Mouse (Mus musculus): Measurements from ENCODE around the gene Agpat4. TPM values are rescaled to one million over a fixed set of nuclear protein-coding genes. Genes with fewer than 3 reads are reported as not detected.

The Agpat4 gene
- polyA plus RNA-seq, 1 experiment from 2014 or later, result 16.1 TPM

DNA sequence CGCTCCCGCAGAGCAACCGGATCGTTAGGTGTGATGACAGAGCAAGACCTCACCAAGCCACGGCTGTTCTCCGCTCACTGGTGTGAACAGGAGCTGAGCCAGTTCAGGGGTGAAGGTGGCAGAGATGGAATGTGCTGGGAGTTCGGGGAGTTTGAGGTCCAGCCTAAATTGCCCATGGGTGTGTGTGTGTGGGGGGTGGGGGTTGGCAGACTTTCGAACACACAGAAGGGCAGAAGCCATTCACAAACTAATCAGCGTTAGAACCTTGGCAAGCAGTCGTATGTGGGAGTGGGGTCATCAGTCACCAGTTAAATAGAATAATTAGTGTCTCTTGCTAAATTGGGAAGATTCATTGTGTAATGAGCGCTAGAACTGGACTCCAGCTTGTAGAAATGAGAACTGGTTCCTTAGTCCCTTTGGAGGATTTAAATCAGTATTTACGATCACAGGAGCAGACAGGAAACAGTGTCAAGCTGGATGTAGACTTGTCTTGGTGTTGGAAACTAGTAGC, 50.9 kb downstream of the Agpat4 start:
- no peak for ATAC-seq
- no peak overlapping the region for H3K4me2 ChIP-seq (ENCODE audit: low read length)
- H3K4me3 ChIP-seq (ENCODE audit: low read depth, low read length), result no peak overlapping the region
- H3K9me3 ChIP-seq (replicated peaks; ENCODE audit: control insufficient read depth, low read length), result no peaks in the 10 kb centered on the region
- no peak overlapping the region for H3K27ac ChIP-seq (ENCODE audit: low read depth, low read length)
- peaks cover 19% of the 10 kb centered on the region for H3K4me1 ChIP-seq (ENCODE audit: control insufficient read depth, insufficient read depth, low read length)
- no peaks in the 10 kb centered on the region for H3K36me3 ChIP-seq (ENCODE audit: control insufficient read depth, insufficient read depth, low read length)
- WGBS, result 50% methylated on average over 12 of the region's 12 CpGs
- peak; percentile 29 for DNase-seq (ENCODE audit: low spot score)
- H3K27me3 ChIP-seq (replicated peaks; ENCODE audit: control insufficient read depth, insufficient read depth, low read length), result no peaks in the 10 kb centered on the region
- H3K9ac ChIP-seq (ENCODE audit: low read length), result no peak overlapping the region

DNA sequence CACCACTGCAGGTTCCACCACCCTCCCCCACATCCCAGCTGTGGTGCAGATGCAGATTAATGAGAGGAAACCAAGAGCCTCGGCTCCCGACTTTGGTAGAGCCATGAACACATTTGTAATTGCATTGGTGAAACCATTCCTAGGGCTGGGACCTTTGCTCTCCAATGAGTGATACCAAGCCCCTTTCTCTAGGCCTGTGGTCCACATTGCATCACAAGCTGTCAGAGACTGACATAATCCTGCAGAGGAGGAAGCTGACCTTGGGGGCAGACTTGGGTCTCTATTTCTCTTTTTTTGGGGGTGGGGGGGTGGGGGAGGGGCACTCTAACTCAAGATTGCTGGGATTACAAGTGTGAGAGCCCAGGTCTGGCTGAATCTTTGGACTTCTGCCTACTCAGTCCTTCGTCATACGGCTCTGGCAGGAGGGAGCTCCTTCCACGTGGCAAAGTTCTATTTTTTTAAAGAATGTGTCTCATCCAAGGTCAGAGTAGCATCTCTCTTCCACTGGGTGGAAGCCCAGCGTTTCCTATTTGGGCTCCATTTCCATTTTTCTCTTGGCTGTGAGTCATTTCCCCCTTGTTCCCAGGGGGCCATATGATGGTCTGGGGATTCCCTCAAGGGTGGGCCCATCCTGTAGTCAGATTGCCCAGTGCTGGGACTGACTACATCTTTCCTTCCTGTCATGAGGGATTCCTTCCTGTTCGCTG, 52.4 kb downstream of the Agpat4 start:
- Histone ChIP-seq H3K27me3 (replicated peaks; ENCODE audit: control insufficient read depth, insufficient read depth, low read length) (no peaks in the 10 kb centered on the region), H3K9me3 (replicated peaks; ENCODE audit: control insufficient read depth, low read length) (no peaks in the 10 kb centered on the region), H3K4me2 (ENCODE audit: low read length) (no peak overlapping the region), H3K36me3 (ENCODE audit: control insufficient read depth, insufficient read depth, low read length) (no peaks in the 10 kb centered on the region), H3K4me3 (ENCODE audit: low read depth, low read length) (no peak overlapping the region), H3K27ac (ENCODE audit: low read depth, low read length) (no peak overlapping the region), H3K9ac (ENCODE audit: low read length) (no peak overlapping the region), H3K4me1 (ENCODE audit: control insufficient read depth, insufficient read depth, low read length) (peaks cover 19% of the 10 kb centered on the region)
- no peak for DNase-seq (ENCODE audit: low spot score)
- 78% methylated on average over 7 of the region's 7 CpGs for WGBS
- ATAC-seq, result no peak

DNA sequence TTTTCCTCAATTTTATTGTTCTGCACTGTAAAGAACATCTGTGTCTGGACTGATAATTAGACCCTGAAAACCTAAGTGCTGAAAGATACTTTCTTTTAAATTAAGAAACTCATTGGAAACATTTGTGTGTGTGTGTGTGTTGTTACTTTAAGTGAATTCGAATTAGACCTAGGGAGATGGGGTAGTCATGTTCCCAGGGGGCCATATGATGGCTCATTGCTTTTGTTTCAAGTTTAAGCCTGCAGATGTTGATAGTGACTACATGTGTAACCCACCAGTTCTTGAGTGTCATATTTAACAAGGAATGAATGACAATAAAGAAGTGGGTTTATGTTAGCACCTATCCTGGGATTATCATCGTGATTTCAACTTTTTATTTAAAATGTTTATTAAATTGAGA, 53.2 kb downstream of the Agpat4 start:
- ATAC-seq (no peak), DNase-seq (ENCODE audit: low spot score) (no peak)
- H3K9ac ChIP-seq (ENCODE audit: low read length), result no peak overlapping the region

DNA sequence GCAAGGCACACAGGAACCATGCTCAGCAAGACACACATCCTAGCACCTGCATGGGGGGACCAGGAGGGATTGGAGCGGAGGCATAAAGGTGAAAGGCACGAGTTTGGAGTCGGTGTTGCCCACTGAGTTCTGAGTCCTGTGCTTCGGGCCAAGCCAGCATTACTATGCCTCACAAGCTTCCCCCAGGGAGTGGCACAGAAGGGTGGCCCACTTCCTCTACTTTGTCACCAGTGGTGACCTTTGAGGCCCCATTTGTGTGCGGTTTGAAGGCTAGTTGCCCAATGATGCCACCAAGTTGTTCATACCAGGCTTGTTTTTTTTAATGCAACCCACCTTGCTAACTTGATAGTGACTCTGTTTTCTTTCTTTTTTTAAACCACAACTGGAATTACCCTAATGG, 55.7 kb downstream of the Agpat4 start:
- Histone ChIP-seq H3K27ac (ENCODE audit: low read depth, low read length) (no peak overlapping the region), H3K36me3 (ENCODE audit: control insufficient read depth, insufficient read depth, low read length) (no peaks in the 10 kb centered on the region), H3K4me2 (ENCODE audit: low read length) (no peak overlapping the region), H3K4me3 (ENCODE audit: low read depth, low read length) (no peak overlapping the region), H3K9ac (ENCODE audit: low read length) (no peak overlapping the region), H3K9me3 (replicated peaks; ENCODE audit: control insufficient read depth, low read length) (no peaks in the 10 kb centered on the region), H3K4me1 (ENCODE audit: control insufficient read depth, insufficient read depth, low read length) (peaks cover 7% of the 10 kb centered on the region), H3K27me3 (replicated peaks; ENCODE audit: control insufficient read depth, insufficient read depth, low read length) (no peaks in the 10 kb centered on the region)
- 95% methylated on average over 5 of the region's 5 CpGs for WGBS
- no peak for ATAC-seq
- no peak for DNase-seq (ENCODE audit: low spot score)

More for the DNA sequence above, 53.2 kb downstream of the Agpat4 start:
- peaks cover 19% of the 10 kb centered on the region for H3K4me1 ChIP-seq (ENCODE audit: control insufficient read depth, insufficient read depth, low read length)
- 87% methylated on average over 2 of the region's 2 CpGs for WGBS
- H3K9me3 ChIP-seq (replicated peaks; ENCODE audit: control insufficient read depth, low read length), result no peaks in the 10 kb centered on the region
- no peaks in the 10 kb centered on the region for H3K27me3 ChIP-seq (replicated peaks; ENCODE audit: control insufficient read depth, insufficient read depth, low read length)
- H3K27ac ChIP-seq (ENCODE audit: low read depth, low read length), result no peak overlapping the region
- H3K4me3 ChIP-seq (ENCODE audit: low read depth, low read length), result no peak overlapping the region
- H3K4me2 ChIP-seq (ENCODE audit: low read length), result no peak overlapping the region
- H3K36me3 ChIP-seq (ENCODE audit: control insufficient read depth, insufficient read depth, low read length), result no peaks in the 10 kb centered on the region

GRCm38 (mm10) chr17:12174896-12175295, 56.4 kb downstream of the Agpat4 start:
- DNase-seq (ENCODE audit: low spot score) (peak; percentile 55), ATAC-seq (peak; percentile 77)
- H3K9me3 ChIP-seq (replicated peaks; ENCODE audit: control insufficient read depth, low read length), result no peaks in the 10 kb centered on the region
- H3K9ac ChIP-seq (ENCODE audit: low read length), result no peak overlapping the region
- no peaks in the 10 kb centered on the region for H3K36me3 ChIP-seq (ENCODE audit: control insufficient read depth, insufficient read depth, low read length)
- WGBS, result 55% methylated on average over 7 of the region's 7 CpGs
- no peak overlapping the region for H3K4me3 ChIP-seq (ENCODE audit: low read depth, low read length)
- no peak overlapping the region for H3K4me2 ChIP-seq (ENCODE audit: low read length)
- H3K4me1 ChIP-seq (ENCODE audit: control insufficient read depth, insufficient read depth, low read length), result peaks cover 3% of the 10 kb centered on the region; the same call in 1 of the 2 replicates
- no peaks in the 10 kb centered on the region for H3K27me3 ChIP-seq (replicated peaks; ENCODE audit: control insufficient read depth, insufficient read depth, low read length)
- H3K27ac ChIP-seq (ENCODE audit: low read depth, low read length), result no peak overlapping the region

DNA sequence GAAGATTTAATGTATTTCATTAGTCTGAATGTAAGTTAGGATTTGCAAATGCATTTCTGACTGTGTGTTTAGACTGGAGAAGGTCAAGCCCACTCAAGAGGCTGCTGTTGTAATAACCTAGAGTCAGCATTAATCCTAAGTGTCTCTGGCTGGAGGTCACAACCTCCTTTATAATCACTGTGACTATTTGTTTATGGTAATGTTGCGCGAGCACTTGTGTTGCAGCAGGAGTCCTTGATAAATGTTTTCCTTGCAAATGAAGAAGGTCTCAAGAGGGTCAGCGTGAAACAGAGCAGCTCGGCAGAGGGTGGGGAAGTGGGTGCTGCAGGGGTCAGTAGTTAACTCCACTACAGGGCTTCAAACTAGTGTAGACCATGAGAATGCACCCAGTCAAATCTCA, 57.1 kb downstream of the Agpat4 start:
- 86% methylated on average over 4 of the region's 4 CpGs for WGBS
- ATAC-seq (no peak), DNase-seq (ENCODE audit: low spot score) (no peak)
- no peaks in the 10 kb centered on the region for H3K27me3 ChIP-seq (replicated peaks; ENCODE audit: control insufficient read depth, insufficient read depth, low read length)
- no peak overlapping the region for H3K27ac ChIP-seq (ENCODE audit: low read depth, low read length)
- no peak overlapping the region for H3K4me2 ChIP-seq (ENCODE audit: low read length)
- no peaks in the 10 kb centered on the region; the same call in 1 of the 2 replicates for H3K4me1 ChIP-seq (ENCODE audit: control insufficient read depth, insufficient read depth, low read length)
- no peak overlapping the region for H3K4me3 ChIP-seq (ENCODE audit: low read depth, low read length)
- no peaks in the 10 kb centered on the region for H3K9me3 ChIP-seq (replicated peaks; ENCODE audit: control insufficient read depth, low read length)
- H3K36me3 ChIP-seq (ENCODE audit: control insufficient read depth, insufficient read depth, low read length), result no peaks in the 10 kb centered on the region
- H3K9ac ChIP-seq (ENCODE audit: low read length), result no peak overlapping the region

GRCm38 (mm10) chr17:12179339-12179738, 60.8 kb downstream of the Agpat4 start:
- 87% methylated on average over 7 of the region's 7 CpGs for WGBS
- no peak overlapping the region for H3K9ac ChIP-seq (ENCODE audit: low read length)
- no peak overlapping the region for H3K27ac ChIP-seq (ENCODE audit: low read depth, low read length)
- no peaks in the 10 kb centered on the region; the same call in 1 of the 2 replicates for H3K4me1 ChIP-seq (ENCODE audit: control insufficient read depth, insufficient read depth, low read length)
- no peaks in the 10 kb centered on the region for H3K27me3 ChIP-seq (replicated peaks; ENCODE audit: control insufficient read depth, insufficient read depth, low read length)
- no peaks in the 10 kb centered on the region for H3K9me3 ChIP-seq (replicated peaks; ENCODE audit: control insufficient read depth, low read length)
- no peak overlapping the region for H3K4me3 ChIP-seq (ENCODE audit: low read depth, low read length)
- H3K36me3 ChIP-seq (ENCODE audit: control insufficient read depth, insufficient read depth, low read length), result no peaks in the 10 kb centered on the region
- DNase-seq (ENCODE audit: low spot score) (no peak), ATAC-seq (no peak)
- no peak overlapping the region for H3K4me2 ChIP-seq (ENCODE audit: low read length)

DNA sequence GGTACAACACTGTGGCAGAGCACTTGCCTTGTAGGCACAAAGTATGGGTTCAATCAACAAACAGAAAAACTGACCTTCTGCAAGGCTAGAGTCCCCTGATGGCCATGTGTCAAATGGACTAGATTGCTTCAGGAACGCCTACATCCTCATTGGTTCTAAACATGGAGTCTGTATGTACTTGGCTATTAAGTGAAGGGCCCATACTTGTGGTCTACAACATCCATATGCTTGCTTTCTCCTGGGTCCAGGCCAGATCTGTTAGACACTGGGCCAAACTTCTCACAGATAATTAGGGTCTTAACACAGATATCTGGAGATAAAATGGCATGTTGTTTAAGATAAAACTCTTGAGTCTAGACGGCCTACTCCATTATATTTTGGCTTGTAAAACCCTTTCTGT, 61.3 kb downstream of the Agpat4 start:
- Histone ChIP-seq H3K9me3 (replicated peaks; ENCODE audit: control insufficient read depth, low read length) (no peaks in the 10 kb centered on the region), H3K4me1 (ENCODE audit: control insufficient read depth, insufficient read depth, low read length) (no peaks in the 10 kb centered on the region; the same call in 1 of the 2 replicates), H3K27me3 (replicated peaks; ENCODE audit: control insufficient read depth, insufficient read depth, low read length) (no peaks in the 10 kb centered on the region), H3K27ac (ENCODE audit: low read depth, low read length) (no peak overlapping the region), H3K4me3 (ENCODE audit: low read depth, low read length) (no peak overlapping the region), H3K4me2 (ENCODE audit: low read length) (no peak overlapping the region), H3K36me3 (ENCODE audit: control insufficient read depth, insufficient read depth, low read length) (no peaks in the 10 kb centered on the region), H3K9ac (ENCODE audit: low read length) (no peak overlapping the region)
- ATAC-seq (no peak), DNase-seq (ENCODE audit: low spot score) (peak; percentile 34)
- 79% methylated on average over 2 of the region's 2 CpGs for WGBS

DNA sequence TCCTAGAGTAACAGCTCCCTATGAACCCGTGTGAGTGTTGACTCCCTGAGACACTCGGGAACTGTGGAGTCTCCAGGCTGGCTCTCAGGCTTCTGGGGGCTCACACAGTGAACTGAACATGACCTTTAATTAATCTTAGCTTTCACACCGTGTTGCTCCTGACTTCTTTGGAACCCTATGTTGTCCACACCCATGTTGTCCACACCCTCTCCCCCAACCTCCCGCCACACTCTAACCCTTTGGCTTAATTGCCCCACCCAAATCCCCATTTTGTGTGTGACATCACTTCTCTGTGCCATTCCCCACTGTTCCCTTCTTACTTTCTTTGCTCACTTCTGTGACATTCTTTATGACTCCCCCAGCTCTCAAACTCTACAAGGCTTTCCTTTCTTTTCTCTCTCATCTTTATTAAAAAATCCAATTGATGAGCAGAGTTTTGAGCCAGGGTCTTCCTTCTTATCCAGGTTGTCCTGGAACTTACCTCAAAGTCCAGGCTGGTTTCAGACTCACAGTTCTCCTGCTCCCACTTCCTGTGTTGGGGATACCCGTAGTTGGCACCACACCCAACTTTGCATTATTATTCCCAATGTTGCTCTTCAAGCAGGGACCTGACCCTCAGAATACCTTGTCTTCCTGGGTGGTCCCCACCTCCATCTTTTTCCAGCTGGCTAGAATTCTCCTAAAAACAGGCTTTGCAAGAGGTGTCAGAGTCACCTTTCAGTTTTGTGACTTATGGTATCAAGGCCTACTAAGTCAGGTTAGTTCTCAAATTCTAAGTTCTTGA, 64.4 kb downstream of the Agpat4 start:
- Histone ChIP-seq H3K4me2 (ENCODE audit: low read length) (no peak overlapping the region), H3K9me3 (replicated peaks; ENCODE audit: control insufficient read depth, low read length) (no peaks in the 10 kb centered on the region), H3K4me3 (ENCODE audit: low read depth, low read length) (no peak overlapping the region), H3K27ac (ENCODE audit: low read depth, low read length) (no peak overlapping the region), H3K4me1 (ENCODE audit: control insufficient read depth, insufficient read depth, low read length) (peaks cover 2% of the 10 kb centered on the region; the same call in 1 of the 2 replicates), H3K36me3 (ENCODE audit: control insufficient read depth, insufficient read depth, low read length) (no peaks in the 10 kb centered on the region), H3K9ac (ENCODE audit: low read length) (no peak overlapping the region), H3K27me3 (replicated peaks; ENCODE audit: control insufficient read depth, insufficient read depth, low read length) (no peaks in the 10 kb centered on the region)
- no peak for DNase-seq (ENCODE audit: low spot score)
- WGBS, result 89% methylated on average over 5 of the region's 5 CpGs
- no peak for ATAC-seq
